Comparison of ENCODE assay signal across 9 mouse cellular contexts in the genomic region with DNA sequence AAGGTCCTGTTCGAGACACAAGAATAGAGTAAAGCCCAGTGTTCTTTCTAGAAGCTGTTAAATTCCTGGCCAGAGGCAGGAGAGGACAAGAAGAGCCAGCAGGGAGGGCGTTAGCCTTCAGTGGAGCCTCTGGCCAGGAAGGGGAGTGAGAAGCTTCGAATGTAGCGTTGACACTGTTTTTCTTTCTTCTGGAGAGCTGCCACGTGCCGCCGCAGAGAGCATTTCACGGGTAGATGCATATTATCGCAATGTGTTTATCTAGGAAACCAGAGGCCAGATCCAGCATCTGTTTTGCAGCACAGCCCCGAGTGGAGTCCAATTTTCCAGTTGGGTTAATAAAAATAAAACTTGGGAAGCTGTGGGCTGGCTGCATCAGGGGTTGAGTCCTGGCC.
DNase-seq lines count a peak whose midpoint lies in the region; ATAC-seq and TF ChIP-seq lines count a peak whose summit lies in the region.
"Had no signal": no experiment of that assay in that cellular context is flagged by ENCODE, and none has a peak within 500 bp of the region (broad histone marks: within the 10 kb centered on the region; RNA-seq: fewer than 3 reads in every experiment).

No protein-coding gene starts in this region.

- H3K4me2 ChIP-seq in heart, embryonic 11.5 days = no peak overlapping the region
- no peak overlapping the region for H3K4me2 ChIP-seq in liver, embryonic 12.5 days
- H3K4me2 ChIP-seq in forebrain, embryonic 16.5 days (ENCODE audit: low read length) = no peak overlapping the region

- WGBS in heart, embryonic 11.5 days (ENCODE audit: insufficient replicate concordance) = 54% methylated on average over 10 of the region's 10 CpGs
- WGBS in liver, embryonic 12.5 days (ENCODE audit: insufficient replicate concordance) = 62% methylated on average over 10 of the region's 10 CpGs
- WGBS in forebrain, embryonic 16.5 days = 32% methylated on average over 10 of the region's 10 CpGs

- intact Hi-C loops in gastrocnemius, adult 2 months (cut with DNase I) = no loop called here

- no peaks in the 10 kb centered on the region for H3K27me3 ChIP-seq in heart, embryonic 11.5 days (ENCODE audit: control insufficient read depth, insufficient read depth, low read length)
- peaks cover 6% of the 10 kb centered on the region; the same call in 1 of the 2 replicates for H3K27me3 ChIP-seq in liver, embryonic 12.5 days (replicated peaks)
- H3K27me3 ChIP-seq in forebrain, embryonic 16.5 days (replicated peaks; ENCODE audit: control insufficient read depth, insufficient read depth, low read length) = no peaks in the 10 kb centered on the region

- no peak for TF ChIP-seq CTCF in gastrocnemius, adult 2 months (IDR thresholded peaks at IDR 0.05)

- H3K4me1 ChIP-seq in heart, embryonic 11.5 days (ENCODE audit: control insufficient read depth, insufficient read depth, low read length) = no peaks in the 10 kb centered on the region
- 0 out of 2 replicates have a peak, but pooled peaks cover 6% of the 10 kb centered on the region for H3K4me1 ChIP-seq in liver, embryonic 12.5 days
- H3K4me1 ChIP-seq in forebrain, embryonic 16.5 days (replicated peaks; ENCODE audit: control insufficient read depth, insufficient read depth, low read length) = no peaks in the 10 kb centered on the region

- no peak overlapping the region for H3K4me3 ChIP-seq in heart, embryonic 11.5 days (ENCODE audit: low read depth, low read length)
- peak overlapping the region; percentile 17 for H3K4me3 ChIP-seq in gastrocnemius, adult 2 months
- H3K4me3 ChIP-seq in liver, embryonic 12.5 days = no peak overlapping the region
- no peak overlapping the region for H3K4me3 ChIP-seq in forebrain, embryonic 16.5 days (replicated peaks; ENCODE audit: low read length)

- peak; percentile 85 to 93 for DNase-seq in heart, adult 18-20 months
- peak; percentile 76 for DNase-seq in 3134 (ENCODE audit: extremely low read depth, insufficient read length, low spot score)
- DNase-seq in gastrocnemius, adult 2 months = peak; percentile 85
- DNase-seq in kidney, postnatal 25 days = peak; percentile 46 to 60
- no peak for DNase-seq in spleen, adult 18-20 months
- DNase-seq: layer of hippocampus, postnatal 36 days had no signal

- no peaks in the 10 kb centered on the region for H3K36me3 ChIP-seq in heart, embryonic 11.5 days (ENCODE audit: control insufficient read depth, insufficient read depth, low read length)
- H3K36me3 ChIP-seq in liver, embryonic 12.5 days = no peaks in the 10 kb centered on the region
- H3K36me3 ChIP-seq in forebrain, embryonic 16.5 days (ENCODE audit: control insufficient read depth, insufficient read depth) = no peaks in the 10 kb centered on the region

- H3K9ac ChIP-seq in heart, embryonic 11.5 days (ENCODE audit: low read depth, low read length) = no peak overlapping the region
- no peak overlapping the region for H3K9ac ChIP-seq in liver, embryonic 12.5 days
- H3K9ac ChIP-seq in forebrain, embryonic 16.5 days (replicated peaks; ENCODE audit: low read depth, low read length) = no peak overlapping the region

- no peak for ATAC-seq in heart, embryonic 11.5 days (replicated peaks; ENCODE audit: insufficient number of reproducible peaks, low FRiP score, low TSS enrichment)
- no peak for ATAC-seq in liver, embryonic 12.5 days
- no peak for ATAC-seq in forebrain, embryonic 16.5 days

- H3K9me3 ChIP-seq in heart, embryonic 11.5 days (replicated peaks; ENCODE audit: control insufficient read depth, low read length) = no peaks in the 10 kb centered on the region; the same call in 1 of the 2 replicates
- H3K9me3 ChIP-seq in liver, embryonic 12.5 days (replicated peaks) = no peaks in the 10 kb centered on the region; the same call in 1 of the 2 replicates
- peaks cover 3% of the 10 kb centered on the region; the same call in 1 of the 2 replicates for H3K9me3 ChIP-seq in forebrain, embryonic 16.5 days (ENCODE audit: control insufficient read depth, low read length)

- no peak overlapping the region for H3K27ac ChIP-seq in heart, embryonic 11.5 days (ENCODE audit: low read depth, low read length)
- peak overlapping the region; percentile 80 for H3K27ac ChIP-seq in gastrocnemius, adult 2 months
- H3K27ac ChIP-seq in liver, embryonic 12.5 days = no peak overlapping the region
- H3K27ac ChIP-seq in forebrain, embryonic 16.5 days (ENCODE audit: low read length) = no peak overlapping the region

Comparison
In these comparisons a context has a peak if more than half of its experiments do, and no peak if none do; other contexts are left out.
1. DNase-seq: peak in heart, adult 18-20 months (2 of 2), 3134 (single experiment), gastrocnemius, adult 2 months (single experiment) and kidney, postnatal 25 days (2 of 2); none in spleen, adult 18-20 months (0 of 2).